Mouse (Mus musculus) ES-Bruce4 (cell line): ENCODE results near the gene Pigf.

Source experiments
- CTCF ChIP-seq: IDR thresholded peaks from one replicate; pipeline ENCODE4 v1.8.1; 2011; ENCODE audit warnings: low read depth, low read length
- EP300 ChIP-seq: IDR thresholded peaks from 2 replicates; pipeline ENCODE4 v1.6.1; 2011; ENCODE audit warnings: low read depth, low read length; ENCODE audit not compliant: insufficient read depth
- POLR2A ChIP-seq: IDR thresholded peaks from one replicate; pipeline ENCODE4 v1.8.1; 2011; ENCODE audit warnings: low read length; ENCODE audit not compliant: insufficient read depth

DNA sequence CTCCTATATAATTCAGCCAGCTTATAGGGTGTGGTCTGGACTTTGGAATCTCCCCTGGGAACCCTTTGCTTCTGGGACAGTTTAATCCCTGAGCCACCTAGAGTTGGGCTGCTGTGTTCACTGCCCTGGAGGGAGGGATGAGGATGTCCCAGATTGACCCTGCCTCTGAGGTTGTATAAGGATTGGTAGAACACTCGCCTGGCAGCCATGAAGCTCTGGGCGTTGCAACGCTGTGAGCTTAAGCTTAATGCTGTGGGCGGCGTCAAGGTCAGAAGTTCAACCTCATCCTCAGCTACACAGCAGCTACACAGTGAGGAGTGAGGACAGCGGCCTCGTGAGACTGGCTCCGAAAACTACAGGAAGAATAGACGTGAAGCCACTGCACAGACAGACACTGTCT lies 42.7 kb downstream of the Pigf start:
- TF ChIP-seq POLR2A (no peak), CTCF (peak; percentile 10), EP300 (no peak)
